Mouse (Mus musculus) midbrain, embryonic 10.5 days (tissue): ENCODE results near the gene Ift43. TPM values are rescaled to one million over a fixed set of nuclear protein-coding genes. Genes with fewer than 3 reads are reported as not detected.

ENCODE experiments used
- DNase-seq: peaks from one replicate; pipeline ENCODE4 v3.0.0-alpha.2; 2017; ENCODE audit warnings: low spot score
- H3K27ac ChIP-seq: fragments of 300-500 bp; sonication (generic); replicated peaks from 2 replicates; pipeline ENCODE4 v1.5.1; 2016; ENCODE audit warnings: mild to moderate bottlenecking
- H3K27me3 ChIP-seq: fragments of 300-500 bp; sonication (generic); 2 replicates; pipeline ENCODE4 v1.6.1; 2016; ENCODE audit warnings: low read depth, mild to moderate bottlenecking; ENCODE audit not compliant: poor library complexity, severe bottlenecking
- H3K36me3 ChIP-seq: fragments of 300-500 bp; sonication (generic); 2 replicates; pipeline ENCODE4 v1.6.1; 2016; ENCODE audit warnings: mild to moderate bottlenecking, moderate library complexity
- H3K4me1 ChIP-seq: fragments of 300-500 bp; sonication (generic); 2 replicates; pipeline ENCODE4 v1.6.1; 2016
- H3K4me3 ChIP-seq: fragments of 300-500 bp; sonication (generic); 2 replicates; pipeline ENCODE4 v1.5.1; 2016; ENCODE audit warnings: mild to moderate bottlenecking, moderate library complexity
- H3K9me3 ChIP-seq: fragments of 300-500 bp; sonication (generic); replicated peaks from 2 replicates; pipeline ENCODE4 v1.6.1; 2016; ENCODE audit warnings: mild to moderate bottlenecking
- WGBS: fragments of 180-500 bp; shearing (Covaris S2); methylation state at CpG from one replicate; pipeline ENCODE4 v1.1.7; 2016; 5-methylcytosine and 5-hydroxymethylcytosine counted together
- polyA plus RNA-seq: library from polyadenylated mRNA; unstranded; fragments of >200 nt; fragmentation: Nextera tagmentation; extraction: Ambion mirVana; gene quantifications from 2 replicates; pipeline ENCODE4 v1.2.1, GENCODE M21; 2016

Ift43 gene
- polyA plus RNA-seq, 1 experiment from 2014 or later: 83.8 TPM

DNA sequence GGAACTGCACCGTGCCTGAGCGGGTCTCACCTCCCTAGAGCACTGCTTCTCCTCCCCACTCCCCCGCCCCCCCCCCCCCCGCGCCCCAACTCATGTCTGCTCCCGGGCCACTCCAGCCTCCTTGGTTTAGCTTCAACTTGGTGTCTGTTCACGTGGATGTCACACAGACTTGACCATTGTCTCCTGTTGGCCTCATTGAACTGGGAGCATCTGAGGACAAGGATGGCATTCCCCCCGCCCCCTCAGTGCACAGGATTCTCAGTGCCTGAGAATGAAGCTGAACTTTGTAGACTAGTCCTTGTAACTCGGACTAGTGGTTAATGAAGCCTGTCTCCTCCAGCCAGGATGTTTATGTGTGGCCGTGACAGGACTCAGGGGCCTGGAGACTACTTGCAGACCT lies 23.2 kb downstream of the Ift43 start:
- DNase-seq: no peak
- H3K36me3 ChIP-seq: peaks cover 25% of the 10 kb centered on the region
- H3K27me3 ChIP-seq: no peaks in the 10 kb centered on the region
- 82% methylated on average over 9 of the region's 10 CpGs for WGBS
- no peak overlapping the region for H3K27ac ChIP-seq
- H3K4me1 ChIP-seq: peaks cover 40% of the 10 kb centered on the region
- no peak overlapping the region for H3K4me3 ChIP-seq
- no peaks in the 10 kb centered on the region for H3K9me3 ChIP-seq

DNA sequence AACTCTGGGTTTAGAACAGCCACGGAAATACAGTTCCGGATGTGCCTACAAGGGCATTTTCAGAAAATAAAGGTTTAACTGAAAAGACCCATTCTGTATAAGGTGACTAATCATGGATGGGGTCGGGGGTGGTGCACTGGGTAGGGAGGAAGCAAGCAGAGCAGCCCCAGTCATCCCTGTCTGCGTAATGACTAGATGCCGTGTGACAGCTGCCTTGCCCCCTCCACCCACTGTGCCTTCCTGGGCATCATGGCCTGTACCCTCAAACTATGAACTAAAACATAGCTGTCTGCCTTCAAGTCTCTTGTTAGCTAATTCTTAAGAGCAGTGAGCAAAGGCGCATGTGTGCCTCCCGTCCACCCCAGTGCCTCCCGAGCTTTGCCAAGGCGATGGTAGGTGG lies 23.7 kb downstream of the Ift43 start:
- WGBS: 94% methylated on average over 9 of the region's 9 CpGs
- Histone ChIP-seq H3K9me3 (no peaks in the 10 kb centered on the region), H3K4me3 (no peak overlapping the region), H3K4me1 (peaks cover 40% of the 10 kb centered on the region), H3K27ac (0 out of 2 replicates have a peak overlapping the region, but pooled peaks have one; percentile 13), H3K27me3 (no peaks in the 10 kb centered on the region), H3K36me3 (peaks cover 28% of the 10 kb centered on the region)
- DNase-seq: no peak

DNA sequence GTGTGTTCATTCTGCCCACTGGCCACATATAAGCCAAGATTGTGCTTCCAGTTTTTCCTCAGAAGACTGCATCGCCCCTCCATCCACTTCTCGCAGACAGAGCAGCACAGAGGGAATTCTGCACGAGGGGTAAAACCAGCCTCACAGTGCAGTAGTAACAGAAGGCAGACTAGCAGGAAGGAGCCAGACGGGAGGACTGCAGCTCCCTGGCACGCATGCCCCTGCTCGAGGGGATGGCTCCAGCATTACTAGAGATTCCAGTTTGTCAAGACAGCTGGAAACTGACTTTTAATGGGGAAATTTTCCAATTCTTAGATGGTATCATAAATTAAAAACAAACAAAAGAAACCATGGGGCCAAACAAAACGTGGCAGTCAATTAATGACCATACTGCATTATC lies 25.3 kb downstream of the Ift43 start:
- Histone ChIP-seq H3K4me3 (no peak overlapping the region), H3K4me1 (peaks cover 32% of the 10 kb centered on the region), H3K27ac (no peak overlapping the region), H3K27me3 (no peaks in the 10 kb centered on the region), H3K36me3 (peaks cover 32% of the 10 kb centered on the region), H3K9me3 (no peaks in the 10 kb centered on the region)
- 88% methylated on average over 7 of the region's 7 CpGs for WGBS
- DNase-seq: no peak

- Histone ChIP-seq H3K27me3 (no peaks in the 10 kb centered on the region), H3K9me3 (no peaks in the 10 kb centered on the region), H3K4me1 (peaks cover 13% of the 10 kb centered on the region), H3K27ac (no peak overlapping the region), H3K36me3 (peaks cover 32% of the 10 kb centered on the region), H3K4me3 (no peak overlapping the region)
- DNase-seq: no peak
- 86% methylated on average over 4 of the region's 4 CpGs for WGBS
These were observed 27.2 kb downstream of the Ift43 start for GRCm38 (mm10) chr12:86109531-86109930.

DNA sequence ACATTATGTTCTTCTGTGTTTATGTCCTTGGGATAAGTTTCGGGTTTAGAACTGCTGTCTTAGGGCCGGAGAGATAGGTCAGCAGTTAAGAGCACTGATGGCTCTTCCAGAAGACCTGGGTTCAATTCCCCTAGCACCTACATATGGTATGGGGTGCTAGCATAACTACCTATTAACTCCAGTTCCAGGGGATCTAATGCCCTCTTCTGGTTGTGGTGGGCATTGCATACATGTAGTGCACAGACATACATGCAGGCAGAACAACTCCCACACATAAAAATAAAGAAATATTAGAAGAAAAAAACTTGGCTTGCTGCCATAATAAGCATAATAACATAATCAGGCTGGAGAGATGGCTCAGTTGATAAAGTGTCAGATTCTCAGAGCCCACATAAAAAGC lies 28.3 kb downstream of the Ift43 start:
- Histone ChIP-seq H3K36me3 (peaks cover 29% of the 10 kb centered on the region), H3K27me3 (no peaks in the 10 kb centered on the region), H3K4me3 (no peak overlapping the region), H3K27ac (no peak overlapping the region), H3K4me1 (peaks cover 2% of the 10 kb centered on the region; the same call in 1 of the 2 replicates), H3K9me3 (no peaks in the 10 kb centered on the region)
- 93% methylated on average over 2 of the region's 2 CpGs for WGBS
- DNase-seq: no peak

- 89% methylated on average over 15 of the region's 15 CpGs for whole genome bisulfite sequencing
- H3K4me1 ChIP-seq: no peaks in the 10 kb centered on the region
These were observed 34.0 kb downstream of the Ift43 start for GRCm38 (mm10) chr12:86116295-86116835.

DNA sequence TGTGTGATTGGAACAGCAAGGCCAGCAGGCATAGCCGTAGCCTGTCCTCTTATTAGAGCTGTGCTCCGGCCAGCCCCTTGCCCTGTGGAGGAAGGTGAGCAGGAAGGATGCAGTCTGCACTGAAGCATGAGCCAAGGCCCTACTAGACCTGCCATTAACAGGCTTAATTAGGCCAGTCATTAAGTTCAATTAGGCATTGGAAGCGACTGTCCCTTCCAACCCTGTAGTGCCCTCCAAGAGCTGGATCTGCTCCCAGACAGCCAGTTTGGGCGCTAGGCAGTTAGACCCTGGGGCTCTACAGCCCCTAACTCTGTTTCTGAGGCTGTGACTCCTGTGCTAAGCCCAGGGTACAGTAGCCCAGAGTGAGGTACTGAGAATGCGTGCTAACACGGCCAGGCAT lies 41.7 kb downstream of the Ift43 start:
- H3K4me3 ChIP-seq: no peak overlapping the region
- 90% methylated on average over 6 of the region's 6 CpGs for WGBS
- H3K9me3 ChIP-seq: no peaks in the 10 kb centered on the region
- no peaks in the 10 kb centered on the region for H3K27me3 ChIP-seq
- no peaks in the 10 kb centered on the region for H3K4me1 ChIP-seq
- DNase-seq: no peak
- H3K36me3 ChIP-seq: no peaks in the 10 kb centered on the region
- no peak overlapping the region for H3K27ac ChIP-seq

More at GRCm38 (mm10) chr12:86116295-86116835, 34.0 kb downstream of the Ift43 start:
- no peak overlapping the region for H3K4me3 ChIP-seq
- DNase-seq: no peak
- no peaks in the 10 kb centered on the region for H3K27me3 ChIP-seq
- peaks cover 9% of the 10 kb centered on the region; the same call in 1 of the 2 replicates for H3K36me3 ChIP-seq
- no peak overlapping the region for H3K27ac ChIP-seq
- H3K9me3 ChIP-seq: no peaks in the 10 kb centered on the region

DNA sequence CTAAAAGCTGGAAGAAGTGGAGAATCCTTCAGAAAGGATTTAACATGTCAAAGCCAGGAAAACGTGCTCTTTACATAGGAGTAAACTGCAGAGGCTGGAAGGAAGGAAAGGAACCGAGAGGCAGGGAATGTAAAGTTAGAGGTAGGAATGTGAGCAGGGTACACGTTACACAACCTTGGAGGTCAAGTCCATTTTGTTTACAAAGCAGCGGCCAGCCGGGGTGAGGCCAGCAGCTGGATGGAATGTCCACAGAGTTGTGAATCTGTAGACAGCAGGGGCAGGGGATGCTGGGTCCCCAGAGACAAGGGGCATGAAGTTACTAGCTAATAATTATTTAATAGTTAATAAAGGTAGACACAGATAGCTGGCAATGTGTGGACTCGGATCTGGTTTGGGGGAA lies 45.8 kb downstream of the Ift43 start:
- Histone ChIP-seq H3K27me3 (no peaks in the 10 kb centered on the region), H3K36me3 (no peaks in the 10 kb centered on the region), H3K9me3 (no peaks in the 10 kb centered on the region), H3K4me1 (no peaks in the 10 kb centered on the region), H3K4me3 (no peak overlapping the region), H3K27ac (no peak overlapping the region)
- WGBS: 81% methylated on average over 6 of the region's 6 CpGs
- DNase-seq: no peak

DNA sequence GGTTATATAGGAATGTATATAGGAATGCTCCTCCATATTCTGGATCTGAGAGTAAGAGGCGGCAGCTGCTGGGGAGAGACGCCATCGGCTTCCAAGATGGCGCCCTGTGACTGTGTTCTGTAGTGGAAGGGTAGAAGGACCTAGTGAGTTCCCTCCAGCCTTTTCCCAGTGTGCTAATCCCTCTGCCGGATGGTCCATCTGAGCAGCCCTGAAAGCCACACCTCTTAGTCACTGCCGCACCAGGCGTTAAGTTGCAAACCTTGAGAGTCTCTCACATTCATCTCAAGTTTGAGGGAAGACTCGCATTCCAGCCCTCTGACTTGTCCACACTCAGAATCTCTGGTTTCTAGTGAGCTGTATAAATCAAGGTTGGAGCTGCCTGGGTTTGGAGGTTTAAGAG lies 46.7 kb downstream of the Ift43 start:
- Histone ChIP-seq H3K27ac (no peak overlapping the region), H3K9me3 (no peaks in the 10 kb centered on the region), H3K4me1 (no peaks in the 10 kb centered on the region), H3K4me3 (no peak overlapping the region), H3K27me3 (no peaks in the 10 kb centered on the region), H3K36me3 (no peaks in the 10 kb centered on the region)
- WGBS: 89% methylated on average over 8 of the region's 8 CpGs
- DNase-seq: no peak

DNA sequence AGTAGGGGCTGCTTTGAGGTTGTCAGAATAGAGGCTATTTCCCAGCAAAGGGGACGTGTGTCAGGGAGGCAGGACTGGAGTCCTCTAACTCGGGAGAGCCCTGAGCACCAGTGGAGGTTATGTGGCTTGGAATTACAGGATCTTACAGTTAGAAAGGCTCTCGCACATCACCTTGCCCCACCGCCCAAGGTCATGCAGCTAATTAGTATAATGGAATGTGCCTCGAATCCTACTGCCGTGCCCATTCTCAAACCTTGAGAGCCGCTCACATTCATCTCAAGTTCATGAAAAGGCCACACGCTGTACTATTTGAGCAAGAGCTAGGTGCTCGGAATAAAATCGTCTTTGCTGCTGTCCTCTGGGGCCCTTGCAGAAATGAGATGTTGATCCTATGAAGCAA lies 47.4 kb downstream of the Ift43 start:
- Histone ChIP-seq H3K4me3 (no peak overlapping the region), H3K4me1 (no peaks in the 10 kb centered on the region), H3K9me3 (no peaks in the 10 kb centered on the region), H3K27ac (no peak overlapping the region), H3K36me3 (no peaks in the 10 kb centered on the region), H3K27me3 (no peaks in the 10 kb centered on the region)
- WGBS: 83% methylated on average over 10 of the region's 10 CpGs
- no peak for DNase-seq

GRCm38 (mm10) chr12:86132799-86133198 lies 50.5 kb downstream of the Ift43 start:
- WGBS: 51% methylated on average over 2 of the region's 2 CpGs
- H3K9me3 ChIP-seq: no peaks in the 10 kb centered on the region; the same call in 1 of the 2 replicates
- peaks cover 4% of the 10 kb centered on the region; the same call in 1 of the 2 replicates for H3K4me1 ChIP-seq
- H3K4me3 ChIP-seq: no peak overlapping the region
- H3K27me3 ChIP-seq: no peaks in the 10 kb centered on the region
- no peak overlapping the region for H3K27ac ChIP-seq
- DNase-seq: peak; percentile 29
- H3K36me3 ChIP-seq: no peaks in the 10 kb centered on the region

DNA sequence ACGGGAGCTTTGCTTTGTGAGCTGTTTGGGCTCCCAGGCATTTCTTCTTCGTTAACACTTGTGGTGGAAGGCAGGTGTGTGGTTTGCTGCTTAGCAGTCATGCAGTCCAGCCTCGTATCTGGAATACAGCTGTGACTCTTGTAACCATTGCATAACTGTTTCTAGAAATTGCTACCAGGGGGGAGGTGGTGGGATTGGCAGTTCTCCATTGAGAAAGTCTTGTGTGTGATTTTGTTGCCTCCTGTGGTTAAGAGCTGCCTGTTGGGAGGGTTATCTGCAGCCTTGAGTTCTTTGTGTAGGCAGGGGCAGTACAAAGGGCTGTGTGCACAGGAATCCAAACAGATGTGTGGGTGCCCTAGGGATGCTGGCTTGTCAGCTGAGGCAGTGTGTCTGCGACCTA lies 53.4 kb downstream of the Ift43 start:
- Histone ChIP-seq H3K27me3 (no peaks in the 10 kb centered on the region), H3K4me1 (peaks cover 4% of the 10 kb centered on the region; the same call in 1 of the 2 replicates), H3K9me3 (peaks cover 4% of the 10 kb centered on the region; the same call in 1 of the 2 replicates), H3K27ac (0 out of 2 replicates have a peak overlapping the region, but pooled peaks have one; percentile 20), H3K36me3 (peaks cover 23% of the 10 kb centered on the region), H3K4me3 (no peak overlapping the region)
- DNase-seq: no peak
- 90% methylated on average over 4 of the region's 4 CpGs for WGBS

- H3K4me3 ChIP-seq: no peak overlapping the region
- H3K4me1 ChIP-seq: peaks cover 4% of the 10 kb centered on the region; the same call in 1 of the 2 replicates
- no peaks in the 10 kb centered on the region for H3K27me3 ChIP-seq
- DNase-seq: no peak
- WGBS: 93% methylated on average over 9 of the region's 9 CpGs
- H3K36me3 ChIP-seq: peaks cover 29% of the 10 kb centered on the region
- peaks cover 4% of the 10 kb centered on the region; the same call in 1 of the 2 replicates for H3K9me3 ChIP-seq
- H3K27ac ChIP-seq: no peak overlapping the region
These were observed 56.4 kb downstream of the Ift43 start for GRCm38 (mm10) chr12:86138696-86139095.
